Mouse (Mus musculus): ENCODE results near the gene Stpg2.

Gene Stpg2

GRCm38 (mm10) chr3:139733156-139733555 is 527.7 kb downstream of the Stpg2 start:
- no peak for DNase-seq (ENCODE audit: low spot score in 2 of 2)

- no peak for DNase-seq (ENCODE audit: low spot score in 2 of 2)
Measured at GRCm38 (mm10) chr3:139739388-139739787, 533.9 kb downstream of the Stpg2 start.
